Mouse (Mus musculus) myocyte (in vitro differentiated cells): ENCODE measurements at regions not wholly inside any gene's neighbourhood (a gene's known extent, or its start where the extent isn't known, plus 50 kb on each side); places are given as distances from the start of the nearest gene placed in this dataset.

Source experiments
- E2F4 ChIP-seq: IDR thresholded peaks from one replicate; pipeline ENCODE4 v1.6.1; 2011; ENCODE audit warnings: mild to moderate bottlenecking, control low read depth, moderate library complexity; ENCODE audit not compliant: insufficient read depth
- MAX ChIP-seq: IDR thresholded peaks from one replicate; pipeline ENCODE4 v1.6.1; 2011; ENCODE audit warnings: low read depth, mild to moderate bottlenecking, control low read depth
- MYOD1 ChIP-seq, 3 experiments: IDR thresholded peaks; one replicate each; pipeline ENCODE4 v1.6.1; 2011; ENCODE audit warnings: control low read depth in 2 of 3, low read depth in 2 of 3, mild to moderate bottlenecking in 2 of 3, moderate library complexity in 1 of 3; ENCODE audit not compliant: insufficient read length in 2 of 3, control insufficient read depth in 1 of 3
- POLR2A ChIP-seq: IDR thresholded peaks from one replicate; pipeline ENCODE4 v1.6.1; 2011; ENCODE audit warnings: low read depth, mild to moderate bottlenecking, control low read depth, moderate library complexity; ENCODE audit not compliant: insufficient read length
- SRF ChIP-seq: IDR thresholded peaks from one replicate; pipeline ENCODE4 v1.6.1; 2011; ENCODE audit warnings: low read depth; ENCODE audit not compliant: control insufficient read depth, insufficient read length
- USF1 ChIP-seq: IDR thresholded peaks from one replicate; pipeline ENCODE4 v1.6.1; 2011; ENCODE audit warnings: low read depth, mild to moderate bottlenecking, control low read depth, moderate library complexity

DNA sequence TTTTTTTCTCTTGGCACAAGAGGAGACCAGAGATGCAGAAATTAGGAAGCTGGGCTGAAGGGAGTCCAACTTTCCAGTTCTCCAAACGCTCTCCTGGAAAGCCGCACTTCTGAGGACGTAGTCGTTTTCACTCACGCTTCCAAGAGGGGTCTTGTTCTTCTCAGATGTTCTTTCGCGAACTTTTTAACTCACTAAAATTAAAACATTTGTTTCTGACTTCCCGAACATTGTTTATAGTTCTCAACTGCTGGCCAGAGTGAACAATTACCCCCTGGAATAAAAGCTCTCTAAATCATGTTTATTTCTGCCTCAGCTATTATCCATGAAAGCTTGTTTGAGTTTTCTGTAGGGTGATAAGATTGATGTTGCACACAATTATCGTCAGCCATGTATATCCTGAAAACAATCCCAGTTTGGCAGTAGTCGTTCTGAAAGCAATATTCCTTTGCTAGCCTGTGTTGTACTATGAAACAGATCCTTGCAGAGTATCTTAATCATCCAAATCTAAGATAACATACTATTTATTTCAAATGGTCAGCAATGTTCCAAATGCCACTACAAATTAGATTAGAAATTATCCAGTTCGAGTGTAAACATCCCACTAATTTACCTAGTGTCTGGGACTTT is 82.3 kb downstream of the Icos start:
- TF ChIP-seq POLR2A (no peak), MYOD1 (IDR thresholded peaks at IDR 0.05; ENCODE audit: control insufficient read depth in 1 of 3, insufficient read length in 2 of 3, low read depth in 2 of 3) (no peak), SRF (no peak), MAX (no peak), E2F4 (no peak), USF1 (no peak)
